Mouse (Mus musculus): Measurements from ENCODE around the gene Pcsk1n.

DNA sequence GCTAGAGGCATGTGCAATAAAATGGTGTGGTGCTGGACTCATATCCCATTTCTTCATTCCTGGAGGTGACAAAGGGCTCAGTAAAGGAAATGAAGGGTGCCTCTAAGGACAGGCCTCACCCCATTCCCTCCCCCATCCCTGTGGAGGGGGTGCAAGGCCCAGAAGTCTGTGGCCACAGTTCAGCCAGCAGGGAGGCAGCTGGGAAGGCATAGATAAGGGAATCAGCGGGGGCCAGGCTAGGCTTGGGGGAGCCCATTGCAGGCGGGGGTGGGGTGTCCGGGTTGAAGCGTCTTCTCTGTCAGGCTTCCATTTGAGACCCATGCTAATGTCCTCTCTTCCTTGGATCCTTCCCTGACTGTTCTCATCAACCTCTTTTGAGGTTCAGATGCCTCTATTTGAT lies 51.7 kb downstream of the Pcsk1n start:
- TF ChIP-seq CTCF (IDR thresholded peaks at IDR 0.05) (no peak), EP300 (IDR thresholded peaks at IDR 0.05) (no peak)
